Mouse (Mus musculus): ENCODE measurements around the gene Crygb. TPM values are rescaled to one million over a fixed set of nuclear protein-coding genes. Genes with fewer than 3 reads are reported as not detected.
"Not testable (repeated sequence)": the region's sequence is repeated elsewhere in the genome, so short reads cannot be mapped to it uniquely, and the experiment has no call there.

Crygb gene
- total RNA-seq, 4 experiments from 2014 or later, result not detected

GRCm38 (mm10) chr1:65067842-65068241 lies 14.2 kb downstream of the Crygb start:
- no peak for DNase-seq

GRCm38 (mm10) chr1:65064201-65064600 lies 17.9 kb downstream of the Crygb start:
- DNase-seq, result no peak

GRCm38 (mm10) chr1:65063352-65063751 lies 18.7 kb downstream of the Crygb start, which contains the start of gene Crygd:
Gene Crygd, minus strand, starts transcription at chr1:65063452.
- DNase-seq, result no peak

- no peak for DNase-seq
These were observed 29.9 kb downstream of the Crygb start for GRCm38 (mm10) chr1:65052140-65052539.

GRCm38 (mm10) chr1:65051696-65052095 lies 30.4 kb downstream of the Crygb start:
- no peak for DNase-seq

GRCm38 (mm10) chr1:65050952-65051351 lies 31.1 kb downstream of the Crygb start, which contains the start of gene Cryge:
Gene Cryge, minus strand, starts transcription at chr1:65051149.
- not testable (repeated sequence) for DNase-seq

- peak; percentile 56 for DNase-seq
These were observed 33.3 kb downstream of the Crygb start for GRCm38 (mm10) chr1:65048781-65049180.

- DNase-seq, result no peak
These were observed 35.5 kb downstream of the Crygb start for GRCm38 (mm10) chr1:65046401-65047109.

- DNase-seq, result peak; percentile 84
These were observed 38.7 kb downstream of the Crygb start for GRCm38 (mm10) chr1:65043433-65043832.

- DNase-seq, result no peak
These were observed 40.3 kb downstream of the Crygb start for GRCm38 (mm10) chr1:65041837-65042236.

- peak; percentile 90 for DNase-seq
These were observed 41.3 kb downstream of the Crygb start for GRCm38 (mm10) chr1:65040806-65041205.

GRCm38 (mm10) chr1:65039679-65040078 lies 42.4 kb downstream of the Crygb start:
- no peak for DNase-seq

GRCm38 (mm10) chr1:65037542-65037941 lies 44.5 kb downstream of the Crygb start:
- no peak for DNase-seq

- no peak for DNase-seq
These were observed 46.6 kb downstream of the Crygb start for GRCm38 (mm10) chr1:65035513-65035912.

- peak; percentile 86 for DNase-seq
These were observed 49.4 kb downstream of the Crygb start, which contains the start of gene Akr1cl for GRCm38 (mm10) chr1:65032641-65033040. Gene Akr1cl, minus strand, starts transcription at chr1:65032759.

Other genes with a start within 250 kb of the Crygb start
- gene Plekhm3, start 125.5 kb downstream of the Crygb start, total RNA-seq (2022), result 10 to 100 TPM; 21.0 to 40.6 (median 31.8) TPM
- gene Akr1cl, start 49.5 kb downstream of the Crygb start, total RNA-seq (2022), result 1,000 to 10,000 TPM; 1,428 to 2,043 (median 1,710) TPM
- under 1 TPM in 3 of 4 experiments, not detected in 1; 0.38 to 0.62 (median 0.49) TPM for gene Cryge, start 31.1 kb downstream of the Crygb start, total RNA-seq (2022)
- under 1 TPM in 1 of 4 experiments, not detected in 3; 0.44 TPM for gene Crygd, start 18.8 kb downstream of the Crygb start, total RNA-seq (2022)
- not detected for gene Crygc, start 8.6 kb downstream of the Crygb start, total RNA-seq (2022)
- gene Cryga, start 21.1 kb upstream of the Crygb start, total RNA-seq (2022), result not detected
- not detected for gene Gm28845, start 37.3 kb upstream of the Crygb start, total RNA-seq (2022)
- gene D630023F18Rik, start 40.9 kb upstream of the Crygb start, total RNA-seq (2022), result 1 to 10 TPM in 2 of 4 experiments, not detected in 2; 3.1 to 3.4 TPM
- gene Idh1, start 104.2 kb upstream of the Crygb start, total RNA-seq (2022), result 100 to 1,000 TPM; 588 to 738 (median 679) TPM
- gene Pikfyve, start 104.4 kb upstream of the Crygb start, total RNA-seq (2022), result 10 to 100 TPM; 36.5 to 49.2 (median 40.3) TPM
- gene Pth2r, start 199.8 kb upstream of the Crygb start, total RNA-seq (2022), result not detected

Data from adrenal gland, adult 8-10 months (tissue).